Mouse (Mus musculus): ENCODE measurements at regions not wholly inside any gene's neighbourhood (a gene's known extent, or its start where the extent isn't known, plus 50 kb on each side); places are given as distances from the start of the nearest gene placed in this dataset.

- Histone ChIP-seq H3K9ac (ENCODE audit: control insufficient read depth, low read depth, low read length, poor library complexity, severe bottlenecking) (no peak overlapping the region), H3K9me3 (replicated peaks; ENCODE audit: insufficient read depth, low read length) (no peaks in the 10 kb centered on the region), H3K4me1 (ENCODE audit: control insufficient read depth in 1 of 2, insufficient read depth in 2 of 2, low read length in 2 of 2) (no peaks in the 10 kb centered on the region), H3K79me2 (ENCODE audit: control insufficient read depth, insufficient read depth, low read length, poor library complexity) (no peaks in the 10 kb centered on the region), H3K4me3 (ENCODE audit: control insufficient read depth in 1 of 2, insufficient read depth in 1 of 2, low read depth in 2 of 2, low read length in 2 of 2) (no peak overlapping the region), H3K27me3 (ENCODE audit: control insufficient read depth in 1 of 2, insufficient read depth in 2 of 2, low read length in 2 of 2) (no peaks in the 10 kb centered on the region), H3K36me3 (ENCODE audit: control insufficient read depth in 1 of 2, insufficient read depth in 2 of 2, low read length in 2 of 2) (no peaks in the 10 kb centered on the region), H3K27ac (ENCODE audit: control insufficient read depth, low read depth, low read length) (no peak overlapping the region)
- TF ChIP-seq USF2 (IDR thresholded peaks at IDR 0.05; ENCODE audit: borderline replicate concordance in 1 of 2, insufficient read depth in 1 of 2, low read depth in 1 of 2, low read length in 2 of 2) (no peak), MAFK (IDR thresholded peaks at IDR 0.05; ENCODE audit: borderline replicate concordance, low read depth, low read length) (no peak), TCF12 (IDR thresholded peaks at IDR 0.05; ENCODE audit: low read depth, low read length) (no peak), USF1 (IDR thresholded peaks at IDR 0.05; ENCODE audit: low read depth, low read length) (no peak), POLR2AphosphoS2 (IDR thresholded peaks at IDR 0.05; ENCODE audit: low read length) (no peak), MXI1 (IDR thresholded peaks at IDR 0.05; ENCODE audit: low read depth, low read length) (no peak), MAZ (IDR thresholded peaks at IDR 0.05; ENCODE audit: low read depth, low read length) (no peak), POLR2A (IDR thresholded peaks at IDR 0.05; ENCODE audit: control insufficient read depth in 1 of 2, insufficient read depth in 1 of 2, low read depth in 1 of 2, low read length in 2 of 2, poor library complexity in 1 of 2) (no peak), TAL1 (IDR thresholded peaks at IDR 0.05; ENCODE audit: low read length) (no peak), RAD21 (IDR thresholded peaks at IDR 0.05; ENCODE audit: low read depth, low read length) (no peak), CHD2 (IDR thresholded peaks at IDR 0.05; ENCODE audit: low read length) (no peak), ETS1 (IDR thresholded peaks at IDR 0.05; ENCODE audit: low read depth, low read length) (no peak), ELF1 (IDR thresholded peaks at IDR 0.05; ENCODE audit: low read depth, low read length) (no peak), GATA1 (IDR thresholded peaks at IDR 0.05; ENCODE audit: low read depth, low read length) (no peak), UBTF (IDR thresholded peaks at IDR 0.05; ENCODE audit: borderline replicate concordance, insufficient read depth, low read depth, low read length) (no peak), ZKSCAN1 (IDR thresholded peaks at IDR 0.05; ENCODE audit: low read depth, low read length) (no peak), NELFE (IDR thresholded peaks at IDR 0.05; ENCODE audit: low read depth, low read length) (no peak), GABPA (IDR thresholded peaks at IDR 0.05; ENCODE audit: low read depth, low read length) (no peak), SMC3 (IDR thresholded peaks at IDR 0.05; ENCODE audit: low read depth, low read length) (no peak)
- DNase-seq (ENCODE audit: low read depth, low spot score), result no peak
These were observed 131.8 kb upstream of the Fmr1 start for GRCm38 (mm10) chrX:68546561-68546960.

- DNase-seq (ENCODE audit: low read depth, low spot score), result no peak
- Histone ChIP-seq H3K79me2 (ENCODE audit: control insufficient read depth, insufficient read depth, low read length, poor library complexity) (no peaks in the 10 kb centered on the region), H3K9ac (ENCODE audit: control insufficient read depth, low read depth, low read length, poor library complexity, severe bottlenecking) (no peak overlapping the region), H3K27me3 (ENCODE audit: control insufficient read depth in 1 of 2, insufficient read depth in 2 of 2, low read length in 2 of 2) (no peaks in the 10 kb centered on the region), H3K4me3 (ENCODE audit: control insufficient read depth in 1 of 2, insufficient read depth in 1 of 2, low read depth in 2 of 2, low read length in 2 of 2) (no peak overlapping the region), H3K4me1 (ENCODE audit: control insufficient read depth in 1 of 2, insufficient read depth in 2 of 2, low read length in 2 of 2) (no peaks in the 10 kb centered on the region), H3K36me3 (ENCODE audit: control insufficient read depth in 1 of 2, insufficient read depth in 2 of 2, low read length in 2 of 2) (no peaks in the 10 kb centered on the region), H3K9me3 (replicated peaks; ENCODE audit: insufficient read depth, low read length) (no peaks in the 10 kb centered on the region), H3K27ac (ENCODE audit: control insufficient read depth, low read depth, low read length) (no peak overlapping the region)
- TF ChIP-seq MYC (IDR thresholded peaks at IDR 0.05; ENCODE audit: low read depth, low read length), result no peak
- TF ChIP-seq E2F4 (IDR thresholded peaks at IDR 0.05; ENCODE audit: borderline replicate concordance, low read depth, low read length), result no peak
- TF ChIP-seq ZMIZ1 (IDR thresholded peaks at IDR 0.05; ENCODE audit: low read depth, low read length), result no peak
- TF ChIP-seq GATA1 (IDR thresholded peaks at IDR 0.05; ENCODE audit: low read depth, low read length), result no peak
- TF ChIP-seq MYB (IDR thresholded peaks at IDR 0.05; ENCODE audit: low read depth, low read length), result no peak
- TF ChIP-seq MEF2A (IDR thresholded peaks at IDR 0.05; ENCODE audit: extremely low read depth, insufficient replicate concordance, low read depth, low read length, poor library complexity, severe bottlenecking), result no peak
These were observed 124.3 kb upstream of the Fmr1 start for GRCm38 (mm10) chrX:68554031-68554430.

All from MEL (cell line).